Mouse (Mus musculus): ENCODE measurements around the gene Slc6a6.

- TF ChIP-seq CTCF (IDR thresholded peaks at IDR 0.05; ENCODE audit: low read depth) (no peak), EP300 (IDR thresholded peaks at IDR 0.05; ENCODE audit: low read depth) (no peak)
These were observed 45.5 kb upstream of the Slc6a6 start for GRCm38 (mm10) chr6:91638204-91638995.
